Mouse (Mus musculus) gastrocnemius, postnatal 4 days (tissue): ENCODE measurements around the gene Rpp25. TPM values are rescaled to one million over a fixed set of nuclear protein-coding genes. Genes with fewer than 3 reads are reported as not detected.

Experiments used
- DNase-seq, 2 experiments: peaks; one replicate each; pipeline ENCODE4 v3.0.0; 2021 to 2022; ENCODE audit warnings: low spot score in 2 of 2, mixed read lengths in 2 of 2
- total RNA-seq, 2 experiments: library from RNA; stranded (reverse); gene quantifications; 2 replicates each; pipeline ENCODE4 v1.2.3; 2021

Gene Rpp25
- total RNA-seq, 2 experiments from 2014 or later: 0.26 TPM; not detected in 1

DNA sequence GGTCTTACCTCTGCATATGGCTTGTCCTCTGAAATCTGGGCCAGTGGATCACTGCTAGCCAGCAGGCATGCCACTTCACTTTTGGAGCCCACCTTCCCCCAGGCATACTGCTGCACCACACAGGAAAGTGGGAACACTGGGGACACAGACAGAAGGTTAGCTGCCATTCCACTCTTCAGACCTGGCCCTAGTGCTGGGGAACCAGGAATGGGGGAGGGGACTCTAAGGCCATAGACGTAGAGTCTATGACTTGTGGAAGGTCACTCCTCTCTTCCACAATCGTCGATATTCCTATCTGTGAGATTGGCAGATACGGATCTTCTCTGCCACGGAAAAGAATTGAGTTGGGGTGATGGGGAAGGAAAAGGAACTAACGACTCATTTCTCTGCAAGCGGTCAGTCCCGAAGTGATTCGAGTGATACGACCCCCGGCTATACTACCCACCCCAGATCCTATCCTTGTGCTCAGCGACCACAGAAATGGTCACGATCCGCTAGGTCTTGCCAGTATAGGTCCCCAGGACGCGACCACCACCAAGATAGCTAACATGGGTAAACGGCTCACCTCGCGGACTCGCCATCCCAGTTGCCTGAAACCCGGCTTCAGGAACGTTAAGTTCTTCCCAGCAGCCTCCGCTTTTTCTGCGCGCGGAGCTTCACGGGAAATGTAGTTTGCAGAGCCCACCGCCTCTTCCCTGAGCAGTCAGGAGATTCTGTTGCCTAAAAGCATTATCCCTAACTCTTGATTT lies 48.5 kb downstream of the Rpp25 start, which contains the start of gene Mpi:
TSS of gene Mpi (minus strand) at position 625 of the 749 bp plus-strand sequence.
- peak in 1 of 2 experiments; percentile 62 for DNase-seq

GRCm38 (mm10) chr9:57553119-57553518 lies 49.3 kb downstream of the Rpp25 start:
- DNase-seq: no peak

DNA sequence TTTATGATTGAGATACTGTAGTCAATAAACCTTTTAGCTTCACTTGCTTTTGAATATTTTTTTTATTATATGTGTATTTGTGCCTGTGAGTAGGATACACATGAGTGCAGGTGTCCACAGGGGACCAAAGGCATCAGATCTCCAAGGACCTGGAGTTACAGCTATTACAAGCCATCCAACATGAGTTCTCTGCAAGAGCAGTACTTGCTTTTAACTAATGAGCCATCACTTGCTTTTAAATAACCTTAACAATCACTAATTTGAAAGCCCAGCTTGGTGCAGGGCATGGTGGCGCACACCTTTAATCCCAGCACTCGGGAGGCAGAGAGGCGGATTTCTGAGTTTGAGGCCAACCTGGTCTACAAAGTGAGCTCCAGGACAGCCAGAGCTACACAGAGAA lies 50.9 kb downstream of the Rpp25 start:
- DNase-seq: no peak

Other genes starting within 250 kb of the Rpp25 start
- gene 1700017B05Rik, start 241.4 kb upstream of the Rpp25 start, total RNA-seq: 10 to 100 TPM; 12.7 to 14.8 TPM
- gene Ppcdc, start 63.9 kb upstream of the Rpp25 start, total RNA-seq: 10 to 100 TPM in 1 of 2 experiments, 1 to 10 TPM in 1; 8.3 to 11.7 TPM
- 10 to 100 TPM; 13.3 to 14.5 TPM for gene Scamp5, start 36.0 kb upstream of the Rpp25 start, total RNA-seq
- gene Cox5a, start 17.2 kb downstream of the Rpp25 start, total RNA-seq: 100 to 1,000 TPM; 639 to 672 TPM
- gene Fam219b, start 33.5 kb downstream of the Rpp25 start, total RNA-seq: 10 to 100 TPM; 12.3 to 14.0 TPM
- gene Mpi, start 48.7 kb downstream of the Rpp25 start, total RNA-seq: 100 to 1,000 TPM; 112 to 115 TPM
- gene Scamp2, start 56.9 kb downstream of the Rpp25 start, total RNA-seq: 10 to 100 TPM; 68.2 to 75.6 TPM
- gene Ulk3, start 85.4 kb downstream of the Rpp25 start, total RNA-seq: 10 to 100 TPM; 14.3 to 15.3 TPM
- gene Cplx3, start 102.3 kb downstream of the Rpp25 start, total RNA-seq: not detected
- not detected for gene Lman1l, start 116.7 kb downstream of the Rpp25 start, total RNA-seq
- gene Csk, start 149.6 kb downstream of the Rpp25 start, total RNA-seq: 10 to 100 TPM; 39.5 to 42.9 TPM
- under 1 TPM in 1 of 2 experiments, not detected in 1; 0.16 TPM for gene Cyp1a2, start 179.7 kb downstream of the Rpp25 start, total RNA-seq
- gene Cyp1a1, start 183.9 kb downstream of the Rpp25 start, total RNA-seq: not detected
- 10 to 100 TPM; 11.8 to 12.5 TPM for gene Edc3, start 204.5 kb downstream of the Rpp25 start, total RNA-seq